Mouse (Mus musculus) heart, adult 8-10 months (tissue): Measurements from ENCODE around the gene Ucn3. TPM values are rescaled to one million over a fixed set of nuclear protein-coding genes. Genes with fewer than 3 reads are reported as not detected.

Source experiments
- DNase-seq: peaks from one replicate; pipeline ENCODE4 v3.0.0; 2022; ENCODE audit warnings: low spot score
- microRNA-seq: library from miRNA; unstranded; fragments of <30 nt; microRNA quantifications from one replicate; pipeline ENCODE4 v1.2.0, GENCODE M21; 2022
- total RNA-seq, 4 experiments: library from RNA; stranded (reverse); gene quantifications; 2 replicates each; pipeline ENCODE4 v1.2.4; 2022

Ucn3 gene
- total RNA-seq, 4 experiments from 2014 or later, result not detected

DNA sequence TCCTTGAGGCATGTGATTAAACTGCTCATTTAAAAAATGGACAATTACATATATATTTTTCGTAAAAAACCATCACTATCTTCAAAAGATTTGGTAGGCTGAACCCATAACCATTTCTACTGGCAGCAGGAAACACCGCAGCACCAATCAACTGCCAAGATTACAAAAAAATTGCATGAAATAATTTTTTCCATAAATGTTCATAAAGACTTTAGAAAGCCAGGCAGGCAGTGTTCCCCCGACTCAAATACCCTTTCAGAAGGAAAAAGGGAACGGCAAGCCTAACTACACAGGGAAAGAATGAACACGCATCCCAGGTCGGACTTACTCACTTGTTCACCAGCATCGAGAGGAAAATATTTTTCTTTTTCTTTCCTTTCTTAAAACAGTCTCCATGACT, 52.5 kb downstream of the Ucn3 start:
- no peak for DNase-seq

GRCm38 (mm10) chr13:3891479-3892087, 53.6 kb downstream of the Ucn3 start:
- no peak for DNase-seq

Small RNA genes lying within 50 kb of the gene (microRNA-seq; reads per million reads assigned to microRNA genes)
- not detected for gene Gm22460

Other genes starting within 250 kb of the Ucn3 start
- gene Calml3, start 141.0 kb downstream of the Ucn3 start, total RNA-seq, result not detected
- not detected for gene Calm4, start 107.6 kb downstream of the Ucn3 start, total RNA-seq
- not detected for gene Calm5, start 91.2 kb downstream of the Ucn3 start, total RNA-seq
- gene Net1, start 27.1 kb downstream of the Ucn3 start, total RNA-seq, result 10 to 100 TPM; 14.6 to 21.0 (median 18.4) TPM
- not detected for gene Tubal3, start 27.1 kb downstream of the Ucn3 start, total RNA-seq
- gene Akr1c14, start 103.7 kb upstream of the Ucn3 start, total RNA-seq, result 10 to 100 TPM in 1 of 4 experiments, 1 to 10 TPM in 3; 6.3 to 13.4 (median 8.9) TPM
- gene Akr1c18, start 205.3 kb upstream of the Ucn3 start, total RNA-seq, result not detected
- gene Akr1c13, start 245.8 kb upstream of the Ucn3 start, total RNA-seq, result 1 to 10 TPM in 3 of 4 experiments, under 1 TPM in 1; 0.76 to 2.2 (median 1.8) TPM